Mouse (Mus musculus): Measurements from ENCODE around the gene Jmjd4.

- TF ChIP-seq CTCF (IDR thresholded peaks at IDR 0.05; ENCODE audit: extremely low read depth, insufficient read depth, low read length) (no peak), POLR2A (IDR thresholded peaks at IDR 0.05; ENCODE audit: extremely low read depth, insufficient read depth, low read length) (no peak)
Observed at GRCm38 (mm10) chr11:59501978-59502700, 52.3 kb downstream of the Jmjd4 start.

All from cortical plate, adult 2 months (tissue).